Mouse (Mus musculus): ENCODE measurements around the gene Sox5. TPM values are rescaled to one million over a fixed set of nuclear protein-coding genes. Genes with fewer than 3 reads are reported as not detected.

Gene Sox5
- polyA plus RNA-seq, 1 experiment from 2014 or later: 27.0 TPM

- no peaks in the 10 kb centered on the region for H3K36me3 ChIP-seq (replicated peaks; ENCODE audit: control insufficient read depth, insufficient read depth)
- WGBS: 84% methylated on average over 3 of the region's 3 CpGs
- H3K27ac ChIP-seq: no peak overlapping the region
- ATAC-seq (ENCODE audit: low FRiP score) (no peak), DNase-seq (ENCODE audit: low spot score) (no peak)
- H3K4me3 ChIP-seq (replicated peaks; ENCODE audit: low read length): no peak overlapping the region
- H3K9me3 ChIP-seq (ENCODE audit: control insufficient read depth, low read length): 0 out of 2 replicates have a peak, but pooled peaks cover 8% of the 10 kb centered on the region
- H3K4me1 ChIP-seq (replicated peaks; ENCODE audit: control insufficient read depth, insufficient read depth, low read length): no peaks in the 10 kb centered on the region
- no peaks in the 10 kb centered on the region for H3K27me3 ChIP-seq (ENCODE audit: control insufficient read depth, insufficient read depth, low read length)
- no peak overlapping the region for H3K4me2 ChIP-seq (replicated peaks)
- H3K9ac ChIP-seq: no peak overlapping the region
Observed at GRCm38 (mm10) chr6:144010995-144011394, 770.8 kb downstream of the Sox5 start.

GRCm38 (mm10) chr6:144010285-144010684 lies 771.5 kb downstream of the Sox5 start:
- H3K4me2 ChIP-seq (replicated peaks): no peak overlapping the region
- H3K27me3 ChIP-seq (ENCODE audit: control insufficient read depth, insufficient read depth, low read length): no peaks in the 10 kb centered on the region
- H3K36me3 ChIP-seq (replicated peaks; ENCODE audit: control insufficient read depth, insufficient read depth): no peaks in the 10 kb centered on the region
- ATAC-seq (ENCODE audit: low FRiP score) (no peak), DNase-seq (ENCODE audit: low spot score) (no peak)
- H3K4me3 ChIP-seq (replicated peaks; ENCODE audit: low read length): no peak overlapping the region
- H3K4me1 ChIP-seq (replicated peaks; ENCODE audit: control insufficient read depth, insufficient read depth, low read length): no peaks in the 10 kb centered on the region
- H3K9ac ChIP-seq: no peak overlapping the region
- H3K9me3 ChIP-seq (ENCODE audit: control insufficient read depth, low read length): 0 out of 2 replicates have a peak, but pooled peaks cover 4% of the 10 kb centered on the region
- no peak overlapping the region for H3K27ac ChIP-seq

- no peaks in the 10 kb centered on the region for H3K9me3 ChIP-seq (ENCODE audit: control insufficient read depth, low read length)
- ATAC-seq (ENCODE audit: low FRiP score): no peak
- no peak overlapping the region for H3K9ac ChIP-seq
- DNase-seq (ENCODE audit: low spot score): no peak
- H3K27me3 ChIP-seq (ENCODE audit: control insufficient read depth, insufficient read depth, low read length): no peaks in the 10 kb centered on the region
- H3K4me2 ChIP-seq (replicated peaks): no peak overlapping the region
- no peak overlapping the region for H3K27ac ChIP-seq
- H3K36me3 ChIP-seq (replicated peaks; ENCODE audit: control insufficient read depth, insufficient read depth): no peaks in the 10 kb centered on the region
- H3K4me3 ChIP-seq (replicated peaks; ENCODE audit: low read length): no peak overlapping the region
- 93% methylated on average over 6 of the region's 6 CpGs for WGBS
- H3K4me1 ChIP-seq (replicated peaks; ENCODE audit: control insufficient read depth, insufficient read depth, low read length): no peaks in the 10 kb centered on the region
Observed at GRCm38 (mm10) chr6:144005132-144005531, 776.6 kb downstream of the Sox5 start.

- Histone ChIP-seq H3K9ac (no peak overlapping the region), H3K27me3 (ENCODE audit: control insufficient read depth, insufficient read depth, low read length) (no peaks in the 10 kb centered on the region), H3K4me3 (replicated peaks; ENCODE audit: low read length) (no peak overlapping the region), H3K4me1 (replicated peaks; ENCODE audit: control insufficient read depth, insufficient read depth, low read length) (0 out of 2 replicates have a peak, but pooled peaks cover 7% of the 10 kb centered on the region), H3K4me2 (replicated peaks) (no peak overlapping the region), H3K27ac (no peak overlapping the region), H3K9me3 (ENCODE audit: control insufficient read depth, low read length) (no peaks in the 10 kb centered on the region), H3K36me3 (replicated peaks; ENCODE audit: control insufficient read depth, insufficient read depth) (no peaks in the 10 kb centered on the region)
- ATAC-seq (ENCODE audit: low FRiP score) (no peak), DNase-seq (ENCODE audit: low spot score) (no peak)
- 60% methylated on average over 13 of the region's 13 CpGs for WGBS
Observed at GRCm38 (mm10) chr6:143998201-143998600, 783.6 kb downstream of the Sox5 start.

- H3K27ac ChIP-seq: no peak overlapping the region
- no peak overlapping the region for H3K4me2 ChIP-seq (replicated peaks)
- H3K9ac ChIP-seq: no peak overlapping the region
- 70% methylated on average over 11 of the region's 11 CpGs for WGBS
- H3K36me3 ChIP-seq (replicated peaks; ENCODE audit: control insufficient read depth, insufficient read depth): no peaks in the 10 kb centered on the region
- DNase-seq (ENCODE audit: low spot score) (no peak), ATAC-seq (ENCODE audit: low FRiP score) (no peak)
- H3K27me3 ChIP-seq (ENCODE audit: control insufficient read depth, insufficient read depth, low read length): no peaks in the 10 kb centered on the region
- 0 out of 2 replicates have a peak, but pooled peaks cover 7% of the 10 kb centered on the region for H3K4me1 ChIP-seq (replicated peaks; ENCODE audit: control insufficient read depth, insufficient read depth, low read length)
- no peaks in the 10 kb centered on the region for H3K9me3 ChIP-seq (ENCODE audit: control insufficient read depth, low read length)
- H3K4me3 ChIP-seq (replicated peaks; ENCODE audit: low read length): no peak overlapping the region
Observed at GRCm38 (mm10) chr6:143997616-143998015, 784.2 kb downstream of the Sox5 start.

GRCm38 (mm10) chr6:143995046-143995445 lies 786.7 kb downstream of the Sox5 start:
- H3K27ac ChIP-seq: no peak overlapping the region
- no peak overlapping the region for H3K4me3 ChIP-seq (replicated peaks; ENCODE audit: low read length)
- DNase-seq (ENCODE audit: low spot score) (peak; percentile 41), ATAC-seq (ENCODE audit: low FRiP score) (no peak)
- WGBS: 32% methylated on average over 4 of the region's 4 CpGs
- 0 out of 2 replicates have a peak, but pooled peaks cover 7% of the 10 kb centered on the region for H3K4me1 ChIP-seq (replicated peaks; ENCODE audit: control insufficient read depth, insufficient read depth, low read length)
- H3K9ac ChIP-seq: no peak overlapping the region
- H3K4me2 ChIP-seq (replicated peaks): no peak overlapping the region
- H3K27me3 ChIP-seq (ENCODE audit: control insufficient read depth, insufficient read depth, low read length): no peaks in the 10 kb centered on the region
- H3K9me3 ChIP-seq (ENCODE audit: control insufficient read depth, low read length): no peaks in the 10 kb centered on the region
- H3K36me3 ChIP-seq (replicated peaks; ENCODE audit: control insufficient read depth, insufficient read depth): no peaks in the 10 kb centered on the region

GRCm38 (mm10) chr6:143987548-143987947 lies 794.2 kb downstream of the Sox5 start:
- Histone ChIP-seq H3K27me3 (ENCODE audit: control insufficient read depth, insufficient read depth, low read length) (no peaks in the 10 kb centered on the region), H3K9ac (no peak overlapping the region), H3K36me3 (replicated peaks; ENCODE audit: control insufficient read depth, insufficient read depth) (no peaks in the 10 kb centered on the region), H3K4me3 (replicated peaks; ENCODE audit: low read length) (no peak overlapping the region), H3K27ac (no peak overlapping the region), H3K9me3 (ENCODE audit: control insufficient read depth, low read length) (no peaks in the 10 kb centered on the region), H3K4me1 (replicated peaks; ENCODE audit: control insufficient read depth, insufficient read depth, low read length) (no peaks in the 10 kb centered on the region), H3K4me2 (replicated peaks) (no peak overlapping the region)
- ATAC-seq (ENCODE audit: low FRiP score) (peak; percentile 24; the same call in 1 of the 2 replicates), DNase-seq (ENCODE audit: low spot score) (no peak)

GRCm38 (mm10) chr6:143980131-143980530 lies 801.6 kb downstream of the Sox5 start:
- no peak overlapping the region for H3K27ac ChIP-seq
- no peak overlapping the region for H3K9ac ChIP-seq
- H3K36me3 ChIP-seq (replicated peaks; ENCODE audit: control insufficient read depth, insufficient read depth): no peaks in the 10 kb centered on the region
- WGBS: 89% methylated on average over 8 of the region's 8 CpGs
- H3K4me2 ChIP-seq (replicated peaks): no peak overlapping the region
- H3K4me3 ChIP-seq (replicated peaks; ENCODE audit: low read length): no peak overlapping the region
- H3K9me3 ChIP-seq (ENCODE audit: control insufficient read depth, low read length): no peaks in the 10 kb centered on the region
- DNase-seq (ENCODE audit: low spot score) (no peak), ATAC-seq (ENCODE audit: low FRiP score) (no peak)
- no peaks in the 10 kb centered on the region for H3K4me1 ChIP-seq (replicated peaks; ENCODE audit: control insufficient read depth, insufficient read depth, low read length)
- no peaks in the 10 kb centered on the region for H3K27me3 ChIP-seq (ENCODE audit: control insufficient read depth, insufficient read depth, low read length)

- Histone ChIP-seq H3K36me3 (replicated peaks; ENCODE audit: control insufficient read depth, insufficient read depth) (no peaks in the 10 kb centered on the region), H3K27ac (no peak overlapping the region), H3K4me3 (replicated peaks; ENCODE audit: low read length) (no peak overlapping the region), H3K9ac (no peak overlapping the region), H3K9me3 (ENCODE audit: control insufficient read depth, low read length) (no peaks in the 10 kb centered on the region), H3K4me2 (replicated peaks) (no peak overlapping the region), H3K27me3 (ENCODE audit: control insufficient read depth, insufficient read depth, low read length) (no peaks in the 10 kb centered on the region), H3K4me1 (replicated peaks; ENCODE audit: control insufficient read depth, insufficient read depth, low read length) (no peaks in the 10 kb centered on the region)
- DNase-seq (ENCODE audit: low spot score) (no peak), ATAC-seq (ENCODE audit: low FRiP score) (peak; percentile 17; the same call in 1 of the 2 replicates)
- 47% methylated on average over 9 of the region's 9 CpGs for WGBS
Observed at GRCm38 (mm10) chr6:143967724-143968400, 813.9 kb downstream of the Sox5 start.

- no peak overlapping the region for H3K4me2 ChIP-seq (replicated peaks)
- WGBS: 95% methylated on average over 11 of the region's 11 CpGs
- H3K36me3 ChIP-seq (replicated peaks; ENCODE audit: control insufficient read depth, insufficient read depth): no peaks in the 10 kb centered on the region
- DNase-seq (ENCODE audit: low spot score): no peak
- H3K9me3 ChIP-seq (ENCODE audit: control insufficient read depth, low read length): no peaks in the 10 kb centered on the region
- no peak overlapping the region for H3K27ac ChIP-seq
- H3K4me3 ChIP-seq (replicated peaks; ENCODE audit: low read length): no peak overlapping the region
- no peaks in the 10 kb centered on the region for H3K27me3 ChIP-seq (ENCODE audit: control insufficient read depth, insufficient read depth, low read length)
- no peaks in the 10 kb centered on the region for H3K4me1 ChIP-seq (replicated peaks; ENCODE audit: control insufficient read depth, insufficient read depth, low read length)
- no peak overlapping the region for H3K9ac ChIP-seq
- no peak for ATAC-seq (ENCODE audit: low FRiP score)
Observed at GRCm38 (mm10) chr6:143960487-143960886, 821.3 kb downstream of the Sox5 start.
